Mouse (Mus musculus) limb, embryonic 13.5 days (tissue): ENCODE data around the gene Thap12. TPM values are rescaled to one million over a fixed set of nuclear protein-coding genes. Genes with fewer than 3 reads are reported as not detected.

Source experiments
- ATAC-seq: fragments of 200-750 bp; cut with Nextera tagmentation; 2 replicates; pipeline ENCODE4 v1.8.0; 2017; ENCODE audit warnings: low read depth, moderate number of reproducible peaks, moderate TSS enrichment; ENCODE audit not compliant: low FRiP score
- H3K27ac ChIP-seq: fragments of 300-500 bp; sonication (generic); 2 replicates; pipeline ENCODE4 v1.5.1; 2015; ENCODE audit warnings: inconsistent platforms, mild to moderate bottlenecking, moderate library complexity
- H3K27me3 ChIP-seq: fragments of 300-500 bp; sonication (generic); 2 replicates; pipeline ENCODE4 v1.6.1; 2015; ENCODE audit warnings: mild to moderate bottlenecking, inconsistent platforms
- H3K36me3 ChIP-seq: fragments of 300-500 bp; sonication (generic); 2 replicates; pipeline ENCODE4 v1.6.1; 2015; ENCODE audit warnings: inconsistent platforms, mild to moderate bottlenecking, moderate library complexity
- H3K4me1 ChIP-seq: fragments of 300-500 bp; sonication (generic); 2 replicates; pipeline ENCODE4 v1.6.1; 2015; ENCODE audit warnings: inconsistent platforms
- H3K4me2 ChIP-seq: fragments of 300-500 bp; sonication (generic); replicated peaks from 2 replicates; pipeline ENCODE4 v1.6.1; 2015; ENCODE audit warnings: inconsistent platforms, mild to moderate bottlenecking, moderate library complexity
- H3K4me3 ChIP-seq: fragments of 300-500 bp; sonication (generic); 2 replicates; pipeline ENCODE4 v1.5.1; 2015; ENCODE audit warnings: moderate library complexity, mild to moderate bottlenecking, inconsistent platforms
- H3K9ac ChIP-seq: fragments of 300-500 bp; sonication (generic); 2 replicates; pipeline ENCODE4 v1.6.1; 2015; ENCODE audit warnings: mild to moderate bottlenecking, inconsistent platforms
- H3K9me3 ChIP-seq: fragments of 300-500 bp; sonication (generic); 2 replicates; pipeline ENCODE4 v1.6.1; 2016; ENCODE audit warnings: inconsistent platforms
- WGBS: fragments of 180-500 bp; shearing (Covaris S2); methylation state at CpG from one replicate; pipeline ENCODE4 v1.1.7; 2015; 5-methylcytosine and 5-hydroxymethylcytosine counted together
- polyA plus RNA-seq: library from polyadenylated mRNA; unstranded; fragments of >200 nt; fragmentation: Nextera tagmentation; extraction: Ambion mirVana; gene quantifications from 2 replicates; pipeline ENCODE4 v1.2.1, GENCODE M21; 2015

The Thap12 gene
- polyA plus RNA-seq = 69.9 and 73.9 TPM in 2 replicates

- ATAC-seq = peak; percentile 97
- peaks cover 25% of the 10 kb centered on the region for H3K4me1 ChIP-seq
- WGBS = 2% methylated on average over 59 of the region's 65 CpGs
- no peaks in the 10 kb centered on the region for H3K36me3 ChIP-seq
- H3K9me3 ChIP-seq = no peaks in the 10 kb centered on the region
- no peaks in the 10 kb centered on the region for H3K27me3 ChIP-seq
- H3K4me3 ChIP-seq = peak within 1 kb of the TSS; percentile 98
- peak within 1 kb of the TSS; percentile 84 for H3K4me2 ChIP-seq
- H3K9ac ChIP-seq = peak within 1 kb of the TSS; percentile 97
- peak within 1 kb of the TSS; percentile 86 for H3K27ac ChIP-seq
Measured at GRCm38 (mm10) chr7:98702283-98703240, at the start of gene Thap12. Gene Thap12, plus strand, starts transcription at chr7:98703103.

- Histone ChIP-seq H3K36me3 (peaks cover 26% of the 10 kb centered on the region), H3K9me3 (no peaks in the 10 kb centered on the region), H3K9ac (peak overlapping the region; percentile 94), H3K27ac (peak overlapping the region; percentile 96), H3K4me3 (peak overlapping the region; percentile 98), H3K4me1 (peaks cover 21% of the 10 kb centered on the region), H3K27me3 (no peaks in the 10 kb centered on the region), H3K4me2 (peak overlapping the region; percentile 69)
- under 1% methylated on average over 72 of the region's 74 CpGs for WGBS
- peak; percentile 60 for ATAC-seq
Measured at GRCm38 (mm10) chr7:98655681-98656530, 47.0 kb upstream of the Thap12 start.

- peaks cover 22% of the 10 kb centered on the region for H3K36me3 ChIP-seq
- peak; percentile 97 for ATAC-seq
- peak within 1 kb of the TSS; percentile 94 for H3K9ac ChIP-seq
- H3K4me2 ChIP-seq = peak within 1 kb of the TSS; percentile 69
- H3K4me1 ChIP-seq = peaks cover 21% of the 10 kb centered on the region
- H3K27ac ChIP-seq = peak within 1 kb of the TSS; percentile 96
- peak within 1 kb of the TSS; percentile 98 for H3K4me3 ChIP-seq
- H3K9me3 ChIP-seq = no peaks in the 10 kb centered on the region
- under 1% methylated on average over 42 of the region's 42 CpGs for WGBS
- H3K27me3 ChIP-seq = no peaks in the 10 kb centered on the region
Measured at GRCm38 (mm10) chr7:98656531-98657221, 46.2 kb upstream of the Thap12 start, which contains the start of gene Emsy. Gene Emsy, minus strand, starts transcription at chr7:98656783.

GRCm38 (mm10) chr7:98665166-98665565 lies 37.7 kb upstream of the Thap12 start:
- H3K9ac ChIP-seq = no peak overlapping the region
- H3K4me1 ChIP-seq = peaks cover 21% of the 10 kb centered on the region
- 44% methylated on average over 5 of the region's 5 CpGs for WGBS
- no peak overlapping the region for H3K27ac ChIP-seq
- no peaks in the 10 kb centered on the region for H3K36me3 ChIP-seq
- no peak overlapping the region for H3K4me2 ChIP-seq
- H3K27me3 ChIP-seq = no peaks in the 10 kb centered on the region
- no peak for ATAC-seq
- H3K9me3 ChIP-seq = no peaks in the 10 kb centered on the region
- no peak overlapping the region for H3K4me3 ChIP-seq

DNA sequence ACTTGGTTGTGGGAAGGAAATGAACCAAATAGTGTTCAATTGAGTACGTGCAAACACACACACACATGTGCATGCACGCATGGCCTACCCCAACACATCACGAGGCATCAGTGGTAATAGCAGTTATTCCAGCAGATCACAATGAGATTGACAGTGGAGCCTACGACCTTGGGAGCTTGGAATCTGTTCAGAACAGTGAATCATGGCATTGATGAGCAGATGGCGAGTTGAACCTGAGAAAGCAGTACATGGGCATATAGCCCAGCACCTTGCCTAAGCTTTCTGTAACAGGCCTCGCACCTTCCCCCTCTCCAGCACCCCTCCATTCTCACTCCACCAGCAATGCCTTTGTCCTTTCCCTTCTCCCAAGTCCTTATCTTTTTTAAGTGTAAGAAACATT lies 37.2 kb upstream of the Thap12 start:
- Histone ChIP-seq H3K4me1 (peaks cover 21% of the 10 kb centered on the region), H3K4me2 (no peak overlapping the region), H3K4me3 (no peak overlapping the region), H3K27ac (no peak overlapping the region), H3K9ac (no peak overlapping the region), H3K9me3 (no peaks in the 10 kb centered on the region), H3K36me3 (no peaks in the 10 kb centered on the region), H3K27me3 (no peaks in the 10 kb centered on the region)
- no peak for ATAC-seq
- WGBS = 78% methylated on average over 6 of the region's 6 CpGs

- H3K27me3 ChIP-seq = no peaks in the 10 kb centered on the region
- H3K4me1 ChIP-seq = peaks cover 39% of the 10 kb centered on the region
- H3K4me2 ChIP-seq = no peak overlapping the region
- 48% methylated on average over 6 of the region's 6 CpGs for WGBS
- no peak overlapping the region for H3K9ac ChIP-seq
- ATAC-seq = peak; percentile 72
- H3K4me3 ChIP-seq = no peak overlapping the region
- H3K9me3 ChIP-seq = no peaks in the 10 kb centered on the region
- H3K36me3 ChIP-seq = no peaks in the 10 kb centered on the region
- H3K27ac ChIP-seq = peak overlapping the region; percentile 56
Measured at GRCm38 (mm10) chr7:98667956-98668746, 34.8 kb upstream of the Thap12 start.

GRCm38 (mm10) chr7:98670831-98671230 lies 32.1 kb upstream of the Thap12 start:
- Histone ChIP-seq H3K9me3 (no peaks in the 10 kb centered on the region), H3K4me3 (no peak overlapping the region), H3K36me3 (no peaks in the 10 kb centered on the region), H3K9ac (no peak overlapping the region), H3K27ac (no peak overlapping the region), H3K4me1 (peaks cover 40% of the 10 kb centered on the region), H3K27me3 (no peaks in the 10 kb centered on the region), H3K4me2 (no peak overlapping the region)
- ATAC-seq = no peak
- 90% methylated on average over 4 of the region's 4 CpGs for WGBS

DNA sequence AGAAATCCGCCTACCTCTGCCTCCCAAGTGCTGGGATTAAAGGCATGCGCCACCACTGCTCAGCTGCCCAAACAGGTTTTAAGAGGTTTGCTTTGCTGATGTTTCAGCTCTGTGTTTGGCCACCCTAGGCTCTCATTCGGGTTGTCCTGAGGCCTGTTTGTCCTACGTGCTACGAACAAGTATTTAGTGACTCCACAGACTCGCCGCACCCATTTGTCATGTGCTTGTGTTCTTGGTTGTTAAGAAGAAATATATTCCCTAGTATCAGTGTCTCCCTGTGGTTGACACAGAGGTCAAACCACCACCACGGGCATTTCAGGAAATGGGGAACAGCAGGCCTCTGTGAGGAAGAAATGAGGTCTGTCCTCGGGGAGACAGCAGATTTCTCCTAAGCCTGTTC lies 31.5 kb upstream of the Thap12 start:
- Histone ChIP-seq H3K4me3 (no peak overlapping the region), H3K36me3 (no peaks in the 10 kb centered on the region), H3K4me2 (no peak overlapping the region), H3K27me3 (no peaks in the 10 kb centered on the region), H3K9ac (no peak overlapping the region), H3K27ac (peak overlapping the region; percentile 55; the same call in 1 of the 2 replicates), H3K4me1 (peaks cover 40% of the 10 kb centered on the region), H3K9me3 (no peaks in the 10 kb centered on the region)
- ATAC-seq = no peak
- WGBS = 46% methylated on average over 9 of the region's 9 CpGs

DNA sequence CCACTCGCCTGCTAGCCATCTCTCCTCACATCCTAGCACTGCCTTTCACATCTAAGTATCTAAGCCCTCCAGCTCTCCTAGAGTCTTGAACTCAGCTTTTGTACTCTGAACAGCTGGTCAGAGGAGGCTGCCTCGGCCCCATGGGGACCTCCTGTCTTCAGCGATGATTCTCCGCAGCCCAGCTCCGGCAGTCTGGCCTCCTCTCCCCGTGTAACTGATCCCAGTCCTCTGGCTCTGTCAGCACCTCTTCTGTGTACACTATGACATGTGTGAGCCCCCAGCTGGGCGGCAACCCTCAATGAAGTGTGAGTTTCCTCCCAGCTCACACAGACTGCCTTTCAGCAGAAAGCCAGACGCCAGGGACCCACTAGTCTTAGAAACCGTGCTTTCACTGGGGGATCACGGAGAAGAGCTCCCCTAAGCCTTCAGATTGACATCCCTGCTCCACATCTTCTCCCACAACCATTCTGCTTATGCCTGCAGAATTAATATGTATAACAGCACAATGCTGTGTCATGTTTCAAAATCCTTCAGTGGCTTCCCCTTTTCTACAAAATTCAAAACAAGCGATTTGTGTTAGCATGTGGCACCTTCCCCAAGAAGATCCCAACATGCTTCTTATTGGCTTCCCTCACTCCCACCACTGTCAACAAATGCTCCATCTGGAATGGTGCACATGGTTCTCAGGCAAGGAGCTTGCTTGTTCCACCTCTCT lies 30.5 kb upstream of the Thap12 start:
- peak; percentile 81 for ATAC-seq
- peak overlapping the region; percentile 55; the same call in 1 of the 2 replicates for H3K27ac ChIP-seq
- H3K36me3 ChIP-seq = no peaks in the 10 kb centered on the region
- H3K27me3 ChIP-seq = no peaks in the 10 kb centered on the region
- no peak overlapping the region for H3K4me3 ChIP-seq
- H3K9ac ChIP-seq = 0 out of 2 replicates have a peak overlapping the region, but pooled peaks have one; percentile 31
- H3K9me3 ChIP-seq = no peaks in the 10 kb centered on the region
- H3K4me1 ChIP-seq = peaks cover 39% of the 10 kb centered on the region
- H3K4me2 ChIP-seq = peak overlapping the region; percentile 9; the same call in 1 of the 2 replicates
- 29% methylated on average over 11 of the region's 11 CpGs for WGBS

DNA sequence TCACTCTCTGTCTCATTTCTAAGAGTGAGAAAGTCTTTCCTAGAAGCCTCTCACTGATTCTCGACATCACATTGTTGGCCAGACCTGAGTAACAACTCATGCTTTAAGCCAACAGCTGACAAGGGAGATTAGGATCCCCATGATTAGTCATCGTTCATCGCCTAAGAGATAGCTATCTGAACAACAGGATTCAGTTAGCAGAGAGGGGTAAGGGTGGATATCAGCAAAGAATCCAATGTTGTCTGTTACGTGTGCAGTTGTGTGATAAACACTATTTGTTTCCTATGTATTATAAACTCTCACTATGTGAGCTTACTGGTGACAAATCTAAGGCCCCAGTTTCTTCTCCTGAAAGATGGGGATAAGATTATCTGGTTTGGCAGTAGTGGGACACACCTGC lies 28.6 kb upstream of the Thap12 start:
- no peak for ATAC-seq
- Histone ChIP-seq H3K4me3 (no peak overlapping the region), H3K4me2 (no peak overlapping the region), H3K27me3 (no peaks in the 10 kb centered on the region), H3K9me3 (no peaks in the 10 kb centered on the region), H3K36me3 (no peaks in the 10 kb centered on the region), H3K27ac (no peak overlapping the region), H3K4me1 (peaks cover 31% of the 10 kb centered on the region), H3K9ac (no peak overlapping the region)
- 79% methylated on average over 4 of the region's 4 CpGs for WGBS
